Mouse (Mus musculus) G1E-ER4 (cell line): ENCODE measurements around the gene Ppfibp1. TPM values are rescaled to one million over a fixed set of nuclear protein-coding genes. Genes with fewer than 3 reads are reported as not detected.

Experiments used
- GATA1 ChIP-seq: IDR thresholded peaks from one replicate; pipeline ENCODE4 v1.8.0; 2012; ENCODE audit warnings: low read length, inconsistent platforms
- polyA plus RNA-seq: library from polyadenylated mRNA; stranded (reverse); fragments of >175 nt; gene quantifications from 2 replicates; pipeline ENCODE4 v1.2.3, GENCODE M21; 2012

Ppfibp1 gene
- polyA plus RNA-seq, 1 experiment, result 1.1 TPM

GRCm38 (mm10) chr6:146961832-146962481, 73.7 kb downstream of the Ppfibp1 start:
- TF ChIP-seq GATA1, result no peak

- TF ChIP-seq GATA1, result no peak
Observed at GRCm38 (mm10) chr6:146963396-146964150, 75.3 kb downstream of the Ppfibp1 start.

- no peak for TF ChIP-seq GATA1
Observed at GRCm38 (mm10) chr6:146965139-146965772, 77.0 kb downstream of the Ppfibp1 start.

- TF ChIP-seq GATA1, result no peak
Observed at GRCm38 (mm10) chr6:146966446-146967019, 78.2 kb downstream of the Ppfibp1 start.

- no peak for TF ChIP-seq GATA1
Observed at GRCm38 (mm10) chr6:146967836-146968235, 79.5 kb downstream of the Ppfibp1 start.

- TF ChIP-seq GATA1, result no peak
Observed at GRCm38 (mm10) chr6:146970811-146971210, 82.5 kb downstream of the Ppfibp1 start.

GRCm38 (mm10) chr6:146971366-146971765, 83.1 kb downstream of the Ppfibp1 start:
- no peak for TF ChIP-seq GATA1

GRCm38 (mm10) chr6:146972009-146972408, 83.7 kb downstream of the Ppfibp1 start:
- no peak for TF ChIP-seq GATA1

GRCm38 (mm10) chr6:146972740-146973139, 84.5 kb downstream of the Ppfibp1 start:
- no peak for TF ChIP-seq GATA1

- TF ChIP-seq GATA1, result no peak
Observed at GRCm38 (mm10) chr6:146973406-146973805, 85.1 kb downstream of the Ppfibp1 start.

- TF ChIP-seq GATA1, result no peak
Observed at GRCm38 (mm10) chr6:146973830-146974229, 85.5 kb downstream of the Ppfibp1 start.

GRCm38 (mm10) chr6:146976446-146976845, 88.2 kb downstream of the Ppfibp1 start:
- TF ChIP-seq GATA1, result no peak

GRCm38 (mm10) chr6:146978691-146979114, 90.4 kb downstream of the Ppfibp1 start:
- TF ChIP-seq GATA1, result no peak

- TF ChIP-seq GATA1, result no peak
Observed at GRCm38 (mm10) chr6:146979115-146979744, 90.9 kb downstream of the Ppfibp1 start.

GRCm38 (mm10) chr6:146979953-146980352, 91.7 kb downstream of the Ppfibp1 start:
- no peak for TF ChIP-seq GATA1
